Mouse (Mus musculus) midbrain, embryonic 15.5 days (tissue): ENCODE measurements around the gene Awat2. TPM values are rescaled to one million over a fixed set of nuclear protein-coding genes. Genes with fewer than 3 reads are reported as not detected.
"Not testable (repeated sequence)": the region's sequence is repeated elsewhere in the genome, so short reads cannot be mapped to it uniquely, and the experiment has no call there.

Experiments
- ATAC-seq: fragments of 200-750 bp; cut with Nextera tagmentation; replicated peaks from 2 replicates; pipeline ENCODE4 v1.8.0; 2017; ENCODE audit warnings: moderate TSS enrichment
- H3K27ac ChIP-seq: fragments of 300-500 bp; sonication (generic); 2 replicates; pipeline ENCODE4 v1.5.1; 2015; ENCODE audit warnings: mild to moderate bottlenecking, inconsistent platforms
- H3K27me3 ChIP-seq: fragments of 300-500 bp; sonication (generic); replicated peaks from 2 replicates; pipeline ENCODE4 v1.6.1; 2015; ENCODE audit warnings: inconsistent platforms
- H3K36me3 ChIP-seq: fragments of 300-500 bp; sonication (generic); replicated peaks from 2 replicates; pipeline ENCODE4 v1.6.1; 2015; ENCODE audit warnings: inconsistent platforms
- H3K4me1 ChIP-seq: fragments of 300-500 bp; sonication (generic); 2 replicates; pipeline ENCODE4 v1.6.1; 2015; ENCODE audit warnings: inconsistent platforms
- H3K4me2 ChIP-seq: fragments of 300-500 bp; sonication (generic); 2 replicates; pipeline ENCODE4 v1.6.1; 2015; ENCODE audit warnings: inconsistent platforms, mild to moderate bottlenecking, moderate library complexity
- H3K4me3 ChIP-seq: fragments of 300-500 bp; sonication (generic); 2 replicates; pipeline ENCODE4 v1.5.1; 2015; ENCODE audit warnings: mild to moderate bottlenecking, inconsistent platforms
- H3K9ac ChIP-seq: fragments of 300-500 bp; sonication (generic); 2 replicates; pipeline ENCODE4 v1.6.1; 2015; ENCODE audit warnings: mild to moderate bottlenecking, inconsistent platforms
- H3K9me3 ChIP-seq: fragments of 300-500 bp; sonication (generic); 2 replicates; pipeline ENCODE4 v1.6.1; 2016; ENCODE audit warnings: inconsistent platforms
- WGBS: fragments of 180-500 bp; shearing (Covaris S2); methylation state at CpG from one replicate; pipeline ENCODE4 v1.1.7; 2015; ENCODE audit warnings: mixed read lengths; 5-methylcytosine and 5-hydroxymethylcytosine counted together
- polyA plus RNA-seq: library from polyadenylated mRNA; unstranded; fragments of >200 nt; fragmentation: Nextera tagmentation; extraction: Ambion mirVana; gene quantifications from 2 replicates; pipeline ENCODE4 v1.2.1, GENCODE M21; 2015

The Awat2 gene
- 0.10 and 0.37 TPM in 2 replicates for polyA plus RNA-seq

DNA sequence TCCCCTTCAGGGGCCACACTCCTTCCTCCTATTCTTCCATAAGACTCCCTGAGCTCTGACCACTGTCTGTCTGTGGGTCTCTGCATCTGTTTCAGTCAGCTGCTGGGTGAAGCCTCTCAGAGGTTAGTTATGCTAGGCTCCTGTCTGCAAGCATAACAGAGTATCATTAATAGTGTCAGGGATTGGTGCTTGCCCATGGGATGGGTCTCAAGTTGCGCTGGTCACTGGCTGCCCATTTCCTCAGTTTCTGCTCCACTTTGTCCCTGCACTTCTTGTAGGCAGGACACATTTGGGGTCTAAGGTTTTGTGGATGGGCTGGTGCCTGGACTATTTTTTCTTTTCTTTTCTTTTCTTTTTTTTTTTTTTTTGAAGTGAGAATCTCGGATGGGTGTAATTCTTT lies at the start of gene Awat2:
Gene Awat2 (minus strand): TSS at position 101 of the 400 bp plus-strand sequence.
- H3K4me3 ChIP-seq, H3K9me3 ChIP-seq, H3K27me3 ChIP-seq, H3K27ac ChIP-seq, H3K4me1 ChIP-seq, H3K9ac ChIP-seq, ATAC-seq, H3K4me2 ChIP-seq, H3K36me3 ChIP-seq: not testable (repeated sequence)
- WGBS: 93% methylated on average over 2 of the region's 2 CpGs

DNA sequence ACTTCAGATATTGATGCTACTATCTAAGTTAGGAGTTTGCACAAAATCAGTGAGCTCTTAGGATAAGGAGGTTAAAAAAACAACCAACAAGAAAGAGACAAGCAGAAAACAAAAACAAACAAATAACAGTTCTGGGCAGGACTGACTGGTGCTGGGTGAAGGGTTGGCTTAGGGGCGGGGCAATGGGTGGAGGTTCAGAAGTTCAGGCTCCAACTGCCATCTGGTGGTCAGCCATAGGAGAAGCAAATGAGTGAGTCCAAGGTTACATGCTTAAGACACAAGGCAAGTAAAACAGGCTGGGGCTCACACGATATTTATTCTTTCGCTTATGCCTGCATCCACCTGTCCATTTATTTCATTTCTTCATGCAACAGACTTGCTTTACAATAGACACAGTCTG lies 37.8 kb upstream of the Awat2 start:
- H3K27ac ChIP-seq: no peak overlapping the region
- no peak overlapping the region for H3K4me3 ChIP-seq
- 42% methylated on average over 3 of the region's 3 CpGs for WGBS
- H3K4me2 ChIP-seq: no peak overlapping the region
- peak; percentile 91 for ATAC-seq
- no peaks in the 10 kb centered on the region for H3K9me3 ChIP-seq
- H3K4me1 ChIP-seq: no peaks in the 10 kb centered on the region
- no peak overlapping the region for H3K9ac ChIP-seq
- no peaks in the 10 kb centered on the region for H3K36me3 ChIP-seq
- no peaks in the 10 kb centered on the region; the same call in 1 of the 2 replicates for H3K27me3 ChIP-seq

DNA sequence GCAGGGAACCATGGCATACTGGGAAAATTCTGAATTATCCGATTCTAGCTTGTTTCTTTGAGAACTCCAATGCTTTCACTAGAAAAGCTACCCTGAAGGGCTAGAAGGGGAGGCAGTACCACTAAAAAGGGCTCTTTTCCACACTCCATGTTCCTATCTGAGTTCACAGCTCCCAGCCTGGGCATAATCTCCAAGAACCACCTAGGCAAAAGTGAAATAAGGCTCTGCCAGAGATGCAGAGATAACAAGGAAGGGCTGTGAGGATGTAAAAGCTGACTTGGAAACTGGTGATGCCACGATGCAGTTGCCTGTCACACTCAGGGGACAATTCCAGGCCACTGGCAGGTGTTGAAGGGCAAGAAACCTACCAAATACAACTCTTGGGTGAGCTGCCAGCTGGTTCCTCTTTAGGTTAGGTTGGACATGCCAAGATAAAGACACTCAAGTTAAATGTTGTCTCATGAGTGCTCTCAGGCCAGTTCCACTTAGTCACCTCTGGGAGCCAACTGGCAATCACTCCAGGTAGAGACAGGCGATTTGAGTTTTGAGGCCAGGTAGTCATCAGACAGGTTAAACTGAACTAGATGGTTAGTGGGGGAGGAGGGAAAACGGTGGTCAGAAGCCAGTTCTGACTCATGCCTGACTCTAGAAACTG lies 33.2 kb upstream of the Awat2 start:
- ATAC-seq: no peak
- no peak overlapping the region for H3K4me2 ChIP-seq
- WGBS: 74% methylated on average over 4 of the region's 4 CpGs

DNA sequence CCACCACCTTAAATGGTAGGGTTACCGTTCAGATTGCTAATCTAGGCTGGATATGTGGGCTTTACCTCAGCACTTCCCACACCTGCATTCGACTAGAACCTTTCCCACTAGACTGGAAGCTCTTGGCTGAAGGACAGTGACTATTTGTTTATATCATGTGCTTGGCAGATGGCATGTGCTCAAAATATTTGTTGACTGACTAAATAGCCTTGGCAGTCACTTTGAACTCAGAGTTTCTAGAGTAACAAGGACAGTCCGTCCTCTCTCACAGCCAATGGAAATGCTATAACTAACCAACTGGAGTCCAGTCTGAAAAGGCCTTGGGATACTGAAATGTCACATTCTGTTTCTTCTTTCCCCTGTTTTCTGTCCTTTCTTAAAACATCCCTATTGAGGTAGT lies 29.0 kb upstream of the Awat2 start:
- Histone ChIP-seq H3K27ac (no peak overlapping the region), H3K4me2 (no peak overlapping the region), H3K9ac (no peak overlapping the region), H3K36me3 (no peaks in the 10 kb centered on the region), H3K4me1 (no peaks in the 10 kb centered on the region), H3K27me3 (peaks cover 5% of the 10 kb centered on the region; the same call in 1 of the 2 replicates), H3K9me3 (no peaks in the 10 kb centered on the region), H3K4me3 (no peak overlapping the region)
- 85% methylated on average over 3 of the region's 3 CpGs for WGBS
- no peak for ATAC-seq

More for the DNA sequence above, 33.2 kb upstream of the Awat2 start:
- Histone ChIP-seq H3K36me3 (no peaks in the 10 kb centered on the region), H3K9me3 (no peaks in the 10 kb centered on the region), H3K4me3 (no peak overlapping the region), H3K4me1 (no peaks in the 10 kb centered on the region), H3K27ac (no peak overlapping the region), H3K27me3 (peaks cover 5% of the 10 kb centered on the region; the same call in 1 of the 2 replicates), H3K9ac (no peak overlapping the region)

DNA sequence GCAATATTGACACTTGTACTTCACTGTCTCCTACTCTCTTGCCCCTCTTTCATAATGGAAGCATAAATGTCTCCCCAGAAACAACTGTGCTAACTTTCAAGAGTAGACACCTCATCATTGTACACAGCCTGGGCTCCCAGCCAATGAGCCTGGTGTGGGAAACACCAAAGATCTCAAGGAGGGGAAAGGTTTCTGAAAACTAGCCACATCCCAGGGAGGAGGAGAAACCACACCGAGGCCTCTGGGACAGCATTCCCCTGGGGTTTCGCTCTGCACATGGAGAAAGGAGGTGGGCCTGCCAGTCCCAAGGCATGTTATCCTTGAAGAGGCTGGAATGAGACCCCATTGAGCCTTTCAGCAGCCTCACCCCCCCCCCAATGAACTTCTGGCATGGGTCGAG lies 27.6 kb upstream of the Awat2 start:
- Histone ChIP-seq H3K4me1 (no peaks in the 10 kb centered on the region), H3K9me3 (no peaks in the 10 kb centered on the region), H3K36me3 (no peaks in the 10 kb centered on the region), H3K4me2 (no peak overlapping the region), H3K27ac (no peak overlapping the region), H3K9ac (no peak overlapping the region), H3K27me3 (peaks cover 5% of the 10 kb centered on the region; the same call in 1 of the 2 replicates), H3K4me3 (no peak overlapping the region)
- WGBS: 89% methylated on average over 3 of the region's 3 CpGs
- ATAC-seq: no peak

DNA sequence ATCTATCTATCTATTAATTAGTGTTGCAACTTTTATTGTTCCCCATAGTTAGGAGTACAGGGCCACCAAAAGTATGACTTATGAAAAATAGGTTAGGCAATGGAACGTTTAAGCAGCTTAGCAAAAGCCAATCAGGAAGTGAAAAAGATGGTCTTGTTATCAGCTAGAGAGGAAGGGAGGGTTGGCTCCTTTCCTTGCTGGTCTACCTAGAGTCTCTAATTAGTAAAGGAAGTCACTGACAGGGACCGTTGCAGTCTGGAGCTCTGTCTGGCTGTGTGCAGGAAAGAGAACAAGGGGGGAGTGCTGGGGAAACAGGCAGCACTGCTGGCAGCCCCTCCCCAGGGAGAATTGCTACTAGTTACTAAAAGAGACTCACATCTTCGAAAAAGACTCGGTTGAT lies 25.5 kb upstream of the Awat2 start:
- no peak overlapping the region for H3K4me3 ChIP-seq
- peaks cover 5% of the 10 kb centered on the region; the same call in 1 of the 2 replicates for H3K27me3 ChIP-seq
- no peak overlapping the region for H3K9ac ChIP-seq
- H3K4me1 ChIP-seq: no peaks in the 10 kb centered on the region
- no peak overlapping the region for H3K27ac ChIP-seq
- no peak for ATAC-seq
- no peak overlapping the region for H3K4me2 ChIP-seq
- H3K36me3 ChIP-seq: no peaks in the 10 kb centered on the region
- 86% methylated on average over 4 of the region's 4 CpGs for WGBS
- H3K9me3 ChIP-seq: no peaks in the 10 kb centered on the region

DNA sequence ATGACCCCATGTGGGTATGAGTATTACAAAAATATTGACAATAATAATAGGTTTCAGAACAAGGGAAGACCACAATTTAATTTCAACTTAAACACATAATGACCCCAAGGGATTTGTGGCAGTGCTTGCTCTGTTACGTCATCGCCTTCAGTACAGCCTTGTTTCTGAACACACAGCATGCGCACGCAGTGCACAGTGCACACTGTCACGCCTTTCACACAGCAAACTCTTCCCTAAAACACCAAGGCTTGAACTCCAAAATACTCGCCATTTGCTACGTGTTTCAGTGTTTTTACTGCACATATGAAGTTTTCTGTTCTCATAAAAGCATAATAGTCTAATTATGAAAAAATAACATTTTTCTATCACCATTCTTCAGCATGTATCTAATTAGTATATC lies 1.0 kb upstream of the Awat2 start:
- no peaks in the 10 kb centered on the region for H3K36me3 ChIP-seq
- H3K9ac ChIP-seq: no peak overlapping the region
- no peak for ATAC-seq
- no peak overlapping the region for H3K4me3 ChIP-seq
- H3K27me3 ChIP-seq: no peaks in the 10 kb centered on the region
- 90% methylated on average over 7 of the region's 7 CpGs for WGBS
- H3K27ac ChIP-seq: no peak overlapping the region
- no peaks in the 10 kb centered on the region for H3K9me3 ChIP-seq
- H3K4me1 ChIP-seq: no peaks in the 10 kb centered on the region
- H3K4me2 ChIP-seq: no peak overlapping the region

DNA sequence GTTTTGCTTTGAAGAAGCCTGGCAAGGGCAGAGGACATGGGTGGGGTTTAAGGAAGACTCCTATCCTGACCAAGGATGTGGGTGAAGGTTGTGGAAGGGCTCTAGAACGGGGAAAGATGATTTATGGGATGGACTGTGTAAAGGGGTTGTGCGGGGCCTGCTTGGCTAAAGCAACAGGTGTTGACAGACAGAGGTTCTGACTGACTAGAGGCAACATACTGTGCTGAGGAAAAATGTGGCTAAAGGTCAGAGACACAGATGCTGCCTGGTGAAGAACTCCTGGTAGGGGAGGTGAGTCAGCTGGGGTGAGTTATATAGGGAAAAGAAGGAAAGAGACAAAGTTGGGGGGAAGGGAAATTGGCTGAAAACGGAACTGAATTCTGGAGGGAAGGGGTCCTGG lies 10.2 kb downstream of the Awat2 start:
- WGBS: 68% methylated on average over 3 of the region's 3 CpGs
- H3K9me3 ChIP-seq: no peaks in the 10 kb centered on the region
- H3K36me3 ChIP-seq: no peaks in the 10 kb centered on the region
- H3K27ac ChIP-seq: no peak overlapping the region
- H3K4me2 ChIP-seq: no peak overlapping the region
- no peak for ATAC-seq
- no peak overlapping the region for H3K4me3 ChIP-seq
- H3K27me3 ChIP-seq: peaks cover 8% of the 10 kb centered on the region
- H3K4me1 ChIP-seq: no peaks in the 10 kb centered on the region
- no peak overlapping the region for H3K9ac ChIP-seq

DNA sequence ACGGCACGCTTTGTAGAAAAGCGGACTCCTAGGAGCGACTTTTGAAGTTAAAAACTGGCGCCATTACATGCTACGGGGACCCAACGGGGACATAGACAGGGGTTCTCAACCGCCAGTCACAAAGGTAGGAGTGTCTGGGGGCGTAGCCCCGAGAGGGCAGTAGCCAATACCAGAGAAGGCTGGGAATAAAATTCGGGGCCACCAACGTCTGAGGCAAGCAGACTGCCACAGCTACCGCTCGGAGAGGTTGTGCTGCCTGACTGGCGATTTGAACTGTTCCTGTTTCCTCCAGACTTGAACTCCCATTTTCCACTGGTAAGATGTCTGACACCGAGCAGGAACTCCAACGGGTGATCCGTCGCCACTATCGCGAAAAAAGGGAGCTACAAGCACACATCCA lies 13.8 kb downstream of the Awat2 start, which contains the start of gene Otud6a:
Gene Otud6a (plus strand): TSS at position 321 of the 400 bp plus-strand sequence.
- WGBS: 91% methylated on average over 21 of the region's 21 CpGs
- no peaks in the 10 kb centered on the region for H3K4me1 ChIP-seq

DNA sequence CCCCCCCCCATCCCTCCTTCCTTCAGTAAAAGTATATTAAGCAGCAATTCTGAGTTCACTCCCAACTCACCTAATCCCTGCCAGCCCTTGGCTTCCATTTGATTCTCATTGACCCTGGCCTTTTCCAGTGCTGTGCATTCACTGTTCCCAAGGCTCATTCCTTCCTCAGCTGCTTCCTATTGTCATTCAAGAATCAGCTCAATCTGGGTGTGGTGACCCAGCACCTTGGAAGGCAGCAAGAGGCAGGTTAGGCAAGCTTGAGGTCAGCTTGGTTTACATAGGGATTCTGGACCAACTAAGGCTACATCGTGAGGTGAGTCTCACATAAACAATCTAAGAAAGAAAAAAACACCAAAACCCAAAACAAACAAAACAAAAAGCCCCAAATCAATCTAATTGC lies 33.3 kb downstream of the Awat2 start:
- 75% methylated on average over 1 of the region's 1 CpGs for WGBS
- H3K27me3 ChIP-seq: no peaks in the 10 kb centered on the region
- H3K27ac ChIP-seq: no peak overlapping the region
- H3K9me3 ChIP-seq: no peaks in the 10 kb centered on the region
- H3K4me2 ChIP-seq: no peak overlapping the region
- H3K36me3 ChIP-seq: no peaks in the 10 kb centered on the region
- H3K4me1 ChIP-seq: no peaks in the 10 kb centered on the region
- no peak overlapping the region for H3K4me3 ChIP-seq
- ATAC-seq: no peak
- H3K9ac ChIP-seq: no peak overlapping the region

More for the DNA sequence above, 13.8 kb downstream of the Awat2 start, which contains the start of gene Otud6a:
- Histone ChIP-seq H3K9me3 (no peaks in the 10 kb centered on the region), H3K27me3 (peaks cover 5% of the 10 kb centered on the region; the same call in 1 of the 2 replicates), H3K4me3 (no peak within 1 kb of the TSS), H3K4me2 (no peak within 1 kb of the TSS), H3K27ac (no peak within 1 kb of the TSS), H3K36me3 (no peaks in the 10 kb centered on the region), H3K9ac (no peak within 1 kb of the TSS)
- ATAC-seq: no peak

DNA sequence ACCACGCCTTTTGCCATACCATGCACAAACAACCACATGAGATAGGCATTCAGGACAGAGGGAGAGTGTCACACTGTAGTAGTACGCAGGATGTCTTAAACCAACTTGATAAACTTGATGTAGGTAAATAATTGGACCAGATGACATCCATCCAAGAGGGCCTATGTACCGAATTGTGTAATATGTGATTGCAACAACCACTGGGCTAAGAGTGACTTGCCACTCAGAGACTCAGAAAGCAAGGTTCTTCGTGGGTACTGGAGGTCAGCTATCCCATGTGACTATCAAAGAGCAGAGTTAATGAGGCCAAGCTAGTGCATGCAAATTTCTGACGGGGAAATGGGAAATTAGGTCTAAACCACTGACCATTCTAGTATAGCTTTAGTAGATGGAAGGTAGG lies 40.9 kb downstream of the Awat2 start:
- WGBS: 86% methylated on average over 5 of the region's 5 CpGs
- Histone ChIP-seq H3K9ac (no peak overlapping the region), H3K4me2 (no peak overlapping the region), H3K4me1 (no peaks in the 10 kb centered on the region), H3K36me3 (no peaks in the 10 kb centered on the region), H3K9me3 (no peaks in the 10 kb centered on the region), H3K27ac (no peak overlapping the region), H3K27me3 (0 out of 2 replicates have a peak, but pooled peaks cover 4% of the 10 kb centered on the region), H3K4me3 (no peak overlapping the region)
- ATAC-seq: no peak

DNA sequence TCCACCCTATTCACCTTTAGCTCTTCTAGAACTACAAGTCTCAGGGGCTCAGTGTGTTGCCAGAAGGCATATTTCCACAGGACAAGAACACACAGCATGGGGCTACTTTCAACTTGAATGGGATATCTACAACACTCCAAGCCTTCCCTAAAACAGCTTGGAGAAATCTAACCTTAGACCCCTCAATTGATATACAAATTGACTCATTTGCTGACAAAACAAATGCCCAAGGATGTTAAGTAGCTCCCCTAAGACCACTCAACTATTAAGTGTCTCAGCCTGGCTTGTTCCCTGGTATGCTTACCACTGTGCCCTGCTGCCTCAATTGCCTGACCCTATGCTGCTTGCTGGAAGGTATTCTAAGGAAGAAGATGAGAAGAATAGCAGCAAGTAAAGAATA lies 41.6 kb downstream of the Awat2 start:
- Histone ChIP-seq H3K36me3 (no peaks in the 10 kb centered on the region), H3K4me1 (no peaks in the 10 kb centered on the region), H3K9ac (no peak overlapping the region), H3K9me3 (no peaks in the 10 kb centered on the region), H3K27ac (no peak overlapping the region), H3K27me3 (0 out of 2 replicates have a peak, but pooled peaks cover 4% of the 10 kb centered on the region), H3K4me3 (no peak overlapping the region), H3K4me2 (no peak overlapping the region)
- ATAC-seq: no peak

DNA sequence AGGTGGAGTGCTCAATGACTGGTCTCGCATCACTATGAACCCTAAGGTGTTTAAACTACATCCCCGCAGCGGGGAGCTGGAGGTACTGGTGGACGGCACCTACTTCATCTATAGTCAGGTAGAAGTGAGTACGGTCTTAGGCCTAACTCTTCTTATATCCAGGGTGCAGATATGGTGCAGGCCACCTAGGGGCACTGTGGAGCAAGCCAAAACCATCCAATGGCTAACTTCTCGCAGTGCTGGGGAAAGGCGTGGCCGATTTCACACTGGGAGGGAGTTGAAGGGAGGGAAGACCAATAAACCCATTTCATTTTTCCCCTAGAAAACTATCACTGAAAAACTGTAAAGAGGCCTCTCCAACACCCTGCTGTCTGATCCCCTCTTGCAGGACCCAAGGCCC lies 47.5 kb downstream of the Awat2 start:
- Histone ChIP-seq H3K36me3 (no peaks in the 10 kb centered on the region), H3K4me3 (no peak overlapping the region), H3K4me1 (no peaks in the 10 kb centered on the region), H3K27ac (no peak overlapping the region), H3K4me2 (no peak overlapping the region), H3K9ac (no peak overlapping the region), H3K9me3 (no peaks in the 10 kb centered on the region), H3K27me3 (0 out of 2 replicates have a peak, but pooled peaks cover 6% of the 10 kb centered on the region)
- 0 out of 2 replicates have a peak, but pooled peaks have one; percentile 33 for ATAC-seq
- WGBS: 82% methylated on average over 8 of the region's 8 CpGs
